Mouse (Mus musculus): Measurements from ENCODE around the gene Abi2. TPM values are rescaled to one million over a fixed set of nuclear protein-coding genes. Genes with fewer than 3 reads are reported as not detected.
A peak's percentile ranks its signal among the peaks of the same experiment; 100 is the strongest.
"Not testable (repeated sequence)": the region's sequence is repeated elsewhere in the genome, so short reads cannot be mapped to it uniquely, and the experiment has no call there.

The Abi2 gene
- polyA plus RNA-seq, 1 experiment: 21.4 TPM

DNA sequence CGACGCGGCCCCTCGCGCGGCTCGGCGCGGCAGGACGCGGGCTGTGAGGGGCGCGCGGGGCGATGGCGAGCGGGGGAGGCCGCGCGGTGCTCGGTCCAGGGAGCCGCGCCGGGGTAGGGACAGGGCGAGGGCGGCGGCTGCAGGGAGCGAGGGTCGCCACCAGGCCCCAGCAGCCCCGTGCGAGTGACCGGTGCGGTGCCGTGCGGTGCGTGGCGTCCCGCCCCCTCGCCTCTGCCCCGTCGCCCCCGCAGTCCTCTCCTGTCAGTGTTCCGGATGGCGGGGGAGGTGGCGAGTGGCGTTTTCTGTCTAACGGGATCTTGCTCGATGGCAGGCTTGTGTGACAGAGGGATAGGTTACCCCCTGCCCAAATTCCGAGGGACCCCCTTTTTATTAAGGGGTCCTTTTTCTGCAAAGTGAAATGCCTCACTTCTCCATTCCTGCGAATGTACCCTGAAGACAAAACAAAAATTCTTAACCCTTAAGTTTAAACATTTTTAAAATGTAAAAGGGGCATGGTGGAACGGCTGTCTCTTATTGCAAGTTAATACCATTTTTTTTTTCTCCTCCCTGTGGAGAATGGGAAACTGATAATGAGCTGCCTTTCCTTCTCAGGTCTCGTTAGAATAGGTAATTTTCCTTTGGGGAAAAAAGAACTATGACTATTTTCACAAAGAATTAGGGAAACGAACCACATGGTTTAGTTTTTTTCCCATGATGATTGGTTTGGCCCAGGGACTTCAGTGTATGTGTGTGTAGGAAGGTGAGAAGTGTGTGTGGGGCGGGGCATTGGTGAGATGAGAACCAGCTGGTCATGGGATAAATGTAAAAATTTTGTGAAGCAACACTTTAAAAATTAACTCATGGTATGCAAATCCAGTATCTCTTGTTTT lies 754 bp downstream of the Abi2 start:
- TF ChIP-seq CTCF (IDR thresholded peaks at IDR 0.05; ENCODE audit: control insufficient read depth, insufficient read depth, insufficient replicate concordance, low read depth, low read length): no peak
- Histone ChIP-seq H3K27ac (ENCODE audit: control insufficient read depth, insufficient read depth, low read depth, low read length) (peak overlapping the region; percentile 63), H3K4me1 (ENCODE audit: control insufficient read depth, insufficient read depth, low read length) (peaks cover 4% of the 10 kb centered on the region; the same call in 1 of the 2 replicates), H3K27me3 (ENCODE audit: control insufficient read depth, insufficient read depth, low read length) (no peaks in the 10 kb centered on the region), H3K36me3 (ENCODE audit: control insufficient read depth, insufficient read depth, low read length) (no peaks in the 10 kb centered on the region), H3K4me3 (ENCODE audit: control insufficient read depth, low read depth, low read length) (peak overlapping the region; percentile 85)

DNA sequence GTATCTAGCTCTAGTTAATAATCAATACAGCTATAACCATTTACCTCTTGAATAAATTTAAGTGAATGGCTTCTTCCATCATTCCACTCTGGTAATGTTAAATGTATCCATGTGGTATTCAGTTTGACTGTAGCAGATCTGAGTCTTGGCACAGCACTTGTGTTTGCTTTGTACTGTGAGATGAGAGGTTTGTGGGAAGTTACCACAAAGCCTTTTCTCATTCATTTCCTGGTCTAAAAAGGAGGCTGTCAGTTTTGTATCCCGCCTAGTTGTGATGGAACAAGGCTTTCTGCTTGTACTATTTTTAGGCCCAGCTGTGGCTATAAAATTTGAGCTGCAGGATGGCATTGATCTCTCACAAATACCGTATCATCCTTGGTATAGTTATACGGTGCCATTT lies 7.3 kb downstream of the Abi2 start:
- no peaks in the 10 kb centered on the region for H3K4me1 ChIP-seq (ENCODE audit: control insufficient read depth, insufficient read depth, low read length)
- TF ChIP-seq POLR2A (IDR thresholded peaks at IDR 0.05; ENCODE audit: control insufficient read depth, low read depth, low read length): no peak
- no peak for TF ChIP-seq CTCF (IDR thresholded peaks at IDR 0.05; ENCODE audit: control insufficient read depth, insufficient read depth, insufficient replicate concordance, low read depth, low read length)
- H3K36me3 ChIP-seq (ENCODE audit: control insufficient read depth, insufficient read depth, low read length): no peaks in the 10 kb centered on the region
- H3K4me3 ChIP-seq (ENCODE audit: control insufficient read depth, low read depth, low read length): no peak overlapping the region
- H3K27ac ChIP-seq (ENCODE audit: control insufficient read depth, insufficient read depth, low read depth, low read length): no peak overlapping the region
- H3K27me3 ChIP-seq (ENCODE audit: control insufficient read depth, insufficient read depth, low read length): no peaks in the 10 kb centered on the region

DNA sequence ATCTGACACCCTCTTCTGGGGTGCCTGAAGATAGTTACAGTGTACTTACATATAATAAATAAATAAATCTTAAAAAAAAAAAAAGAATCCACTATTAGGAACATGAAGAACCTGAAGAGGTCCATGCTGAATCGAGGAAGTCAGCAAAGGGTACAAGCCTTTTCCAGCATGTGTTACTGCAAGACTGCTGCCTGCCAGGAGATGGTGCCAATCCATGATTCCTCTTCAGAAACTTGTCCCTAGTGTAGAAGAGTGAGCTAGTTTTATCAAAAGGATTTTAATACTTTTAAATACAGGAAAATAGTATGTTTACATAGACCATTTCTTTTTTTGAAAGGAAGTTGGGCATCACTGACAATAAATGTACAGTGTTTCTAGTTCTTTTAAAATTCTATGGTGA lies 14.5 kb downstream of the Abi2 start:
- H3K4me3 ChIP-seq (ENCODE audit: control insufficient read depth, low read depth, low read length): no peak overlapping the region
- H3K36me3 ChIP-seq (ENCODE audit: control insufficient read depth, insufficient read depth, low read length): no peaks in the 10 kb centered on the region
- TF ChIP-seq CTCF (IDR thresholded peaks at IDR 0.05; ENCODE audit: control insufficient read depth, insufficient read depth, insufficient replicate concordance, low read depth, low read length) (no peak), POLR2A (IDR thresholded peaks at IDR 0.05; ENCODE audit: control insufficient read depth, low read depth, low read length) (no peak)
- H3K4me1 ChIP-seq (ENCODE audit: control insufficient read depth, insufficient read depth, low read length): no peaks in the 10 kb centered on the region
- no peaks in the 10 kb centered on the region for H3K27me3 ChIP-seq (ENCODE audit: control insufficient read depth, insufficient read depth, low read length)
- no peak overlapping the region for H3K27ac ChIP-seq (ENCODE audit: control insufficient read depth, insufficient read depth, low read depth, low read length)

DNA sequence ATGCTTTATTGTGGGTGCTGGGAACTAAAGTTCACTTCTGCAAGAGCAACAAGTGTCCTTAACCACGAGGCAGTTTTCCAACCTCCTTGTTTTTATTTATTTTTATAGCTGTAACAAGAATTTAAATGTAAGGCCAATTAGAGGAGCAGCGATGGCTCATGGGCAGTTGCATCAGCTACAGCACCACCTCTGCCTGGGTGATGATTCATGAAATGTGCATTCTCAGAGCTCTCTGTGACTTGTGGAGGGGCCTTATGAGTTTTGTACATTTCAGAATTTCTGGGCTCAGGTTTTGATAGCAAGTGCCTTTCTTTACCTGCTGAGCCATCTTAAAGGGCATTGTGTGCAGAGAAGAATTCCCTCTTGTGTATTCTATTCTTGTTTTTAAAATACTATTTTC lies 18.9 kb downstream of the Abi2 start:
- Histone ChIP-seq H3K27ac (ENCODE audit: control insufficient read depth, insufficient read depth, low read depth, low read length) (no peak overlapping the region), H3K4me3 (ENCODE audit: control insufficient read depth, low read depth, low read length) (no peak overlapping the region), H3K4me1 (ENCODE audit: control insufficient read depth, insufficient read depth, low read length) (no peaks in the 10 kb centered on the region), H3K36me3 (ENCODE audit: control insufficient read depth, insufficient read depth, low read length) (no peaks in the 10 kb centered on the region), H3K27me3 (ENCODE audit: control insufficient read depth, insufficient read depth, low read length) (no peaks in the 10 kb centered on the region)
- TF ChIP-seq POLR2A (IDR thresholded peaks at IDR 0.05; ENCODE audit: control insufficient read depth, low read depth, low read length) (no peak), CTCF (IDR thresholded peaks at IDR 0.05; ENCODE audit: control insufficient read depth, insufficient read depth, insufficient replicate concordance, low read depth, low read length) (no peak)

DNA sequence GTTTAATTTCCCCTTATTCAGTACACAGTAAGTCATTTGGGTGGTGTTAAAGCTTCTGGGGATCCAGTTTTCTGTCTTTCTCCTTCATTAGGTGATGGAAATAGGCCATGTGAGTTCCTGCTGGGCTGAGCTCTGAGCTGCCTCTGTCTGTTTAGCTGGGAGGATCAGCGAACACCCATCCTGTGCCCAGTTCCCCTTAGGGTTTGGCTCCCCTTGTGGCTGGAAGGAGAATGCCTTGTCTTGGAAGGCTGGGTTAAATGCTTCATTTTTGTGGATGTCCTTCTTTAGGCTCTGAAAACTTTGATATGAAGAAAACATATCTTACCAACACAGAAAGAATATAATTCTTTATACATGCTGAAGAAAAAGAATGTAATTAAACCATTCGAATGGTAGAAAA lies 19.5 kb downstream of the Abi2 start:
- Histone ChIP-seq H3K36me3 (ENCODE audit: control insufficient read depth, insufficient read depth, low read length) (no peaks in the 10 kb centered on the region), H3K27me3 (ENCODE audit: control insufficient read depth, insufficient read depth, low read length) (no peaks in the 10 kb centered on the region), H3K4me1 (ENCODE audit: control insufficient read depth, insufficient read depth, low read length) (no peaks in the 10 kb centered on the region), H3K27ac (ENCODE audit: control insufficient read depth, insufficient read depth, low read depth, low read length) (no peak overlapping the region), H3K4me3 (ENCODE audit: control insufficient read depth, low read depth, low read length) (no peak overlapping the region)
- TF ChIP-seq POLR2A (IDR thresholded peaks at IDR 0.05; ENCODE audit: control insufficient read depth, low read depth, low read length): no peak
- TF ChIP-seq CTCF (IDR thresholded peaks at IDR 0.05; ENCODE audit: control insufficient read depth, insufficient read depth, insufficient replicate concordance, low read depth, low read length): peak; percentile 42; the same call in 1 of the 2 replicates

DNA sequence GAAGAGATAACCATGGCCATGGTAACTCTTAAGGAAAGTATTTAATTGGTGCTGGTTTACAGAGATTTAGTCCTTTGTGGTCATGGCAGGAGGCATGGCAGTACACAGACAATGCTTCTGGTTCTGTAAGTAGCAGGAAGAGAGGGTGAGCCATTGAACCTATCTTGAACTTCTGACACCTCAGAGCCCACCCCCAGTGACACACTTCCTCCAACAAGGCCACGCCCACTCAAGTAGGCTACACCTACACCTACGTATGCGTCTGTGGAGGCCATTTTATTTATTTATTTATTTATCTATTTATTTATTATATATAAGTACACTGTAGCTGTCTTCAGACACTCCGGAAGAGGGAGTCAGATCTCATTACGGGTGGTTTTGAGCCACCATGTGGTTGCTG lies 22.1 kb downstream of the Abi2 start:
- no peaks in the 10 kb centered on the region for H3K27me3 ChIP-seq (ENCODE audit: control insufficient read depth, insufficient read depth, low read length)
- TF ChIP-seq POLR2A (IDR thresholded peaks at IDR 0.05; ENCODE audit: control insufficient read depth, low read depth, low read length): no peak
- TF ChIP-seq CTCF (IDR thresholded peaks at IDR 0.05; ENCODE audit: control insufficient read depth, insufficient read depth, insufficient replicate concordance, low read depth, low read length): no peak
- no peak overlapping the region for H3K27ac ChIP-seq (ENCODE audit: control insufficient read depth, insufficient read depth, low read depth, low read length)
- H3K4me3 ChIP-seq (ENCODE audit: control insufficient read depth, low read depth, low read length): no peak overlapping the region
- no peaks in the 10 kb centered on the region for H3K4me1 ChIP-seq (ENCODE audit: control insufficient read depth, insufficient read depth, low read length)
- H3K36me3 ChIP-seq (ENCODE audit: control insufficient read depth, insufficient read depth, low read length): no peaks in the 10 kb centered on the region

DNA sequence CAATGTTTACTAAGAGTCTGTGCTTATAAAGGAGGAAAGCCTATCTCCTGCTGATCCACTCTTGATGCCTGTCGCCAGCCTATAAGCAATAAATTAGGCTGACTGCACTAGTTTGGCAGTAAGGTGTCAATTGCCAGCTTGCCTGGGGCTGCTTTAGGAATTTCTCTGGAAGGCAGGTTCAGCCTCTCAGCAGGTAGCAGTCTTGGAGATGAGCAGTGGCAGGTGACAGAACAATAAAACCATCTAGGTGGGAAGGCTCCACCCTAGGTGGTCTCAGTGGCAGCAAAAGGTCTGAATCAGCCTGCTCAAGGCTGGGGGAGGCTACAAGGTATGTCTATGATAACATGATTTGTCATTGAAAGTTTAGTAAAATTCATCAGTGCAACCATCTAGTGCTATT lies 23.1 kb downstream of the Abi2 start:
- no peaks in the 10 kb centered on the region for H3K4me1 ChIP-seq (ENCODE audit: control insufficient read depth, insufficient read depth, low read length)
- H3K36me3 ChIP-seq (ENCODE audit: control insufficient read depth, insufficient read depth, low read length): no peaks in the 10 kb centered on the region
- H3K4me3 ChIP-seq (ENCODE audit: control insufficient read depth, low read depth, low read length): no peak overlapping the region
- TF ChIP-seq POLR2A (IDR thresholded peaks at IDR 0.05; ENCODE audit: control insufficient read depth, low read depth, low read length): no peak
- TF ChIP-seq CTCF (IDR thresholded peaks at IDR 0.05; ENCODE audit: control insufficient read depth, insufficient read depth, insufficient replicate concordance, low read depth, low read length): no peak
- H3K27me3 ChIP-seq (ENCODE audit: control insufficient read depth, insufficient read depth, low read length): no peaks in the 10 kb centered on the region
- no peak overlapping the region for H3K27ac ChIP-seq (ENCODE audit: control insufficient read depth, insufficient read depth, low read depth, low read length)

DNA sequence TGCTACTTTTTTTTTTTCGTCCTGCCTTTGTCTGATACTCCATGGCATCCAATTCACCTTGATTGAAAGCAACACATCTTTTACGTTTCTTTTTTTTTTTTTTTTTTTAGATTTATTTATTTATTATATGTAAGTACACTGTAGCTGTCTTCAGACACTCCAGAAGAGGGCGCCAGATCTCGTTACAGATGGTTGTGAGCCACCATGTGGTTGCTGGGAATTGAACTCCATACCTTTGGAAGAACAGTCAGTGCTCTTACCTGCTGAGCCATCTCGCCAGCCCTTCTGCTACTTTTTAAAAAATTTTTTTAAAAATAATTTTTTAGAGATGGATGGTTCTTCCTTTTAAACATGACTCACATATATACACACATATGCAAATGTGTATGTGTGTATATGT lies 32.0 kb downstream of the Abi2 start:
- H3K4me3 ChIP-seq (ENCODE audit: control insufficient read depth, low read depth, low read length); H3K4me1 ChIP-seq (ENCODE audit: control insufficient read depth, insufficient read depth, low read length); H3K36me3 ChIP-seq (ENCODE audit: control insufficient read depth, insufficient read depth, low read length); H3K27me3 ChIP-seq (ENCODE audit: control insufficient read depth, insufficient read depth, low read length); H3K27ac ChIP-seq (ENCODE audit: control insufficient read depth, insufficient read depth, low read depth, low read length): not testable (repeated sequence)

All from testis, adult 2 months (tissue).